Mouse (Mus musculus) gastrocnemius, postnatal 25 days (tissue): ENCODE measurements around the gene Syt7. TPM values are rescaled to one million over a fixed set of nuclear protein-coding genes. Genes with fewer than 3 reads are reported as not detected.

Experiments used
- DNase-seq: peaks from one replicate; pipeline ENCODE4 v3.0.0; 2022
- total RNA-seq, 2 experiments: library from RNA; stranded (reverse); gene quantifications; 1 replicate in 1 of 2; 2 replicates in 1 of 2; pipeline ENCODE4 v1.2.3; 2021

Gene Syt7
- total RNA-seq, 2 experiments from 2014 or later: 1.9 to 4.1 TPM

DNA sequence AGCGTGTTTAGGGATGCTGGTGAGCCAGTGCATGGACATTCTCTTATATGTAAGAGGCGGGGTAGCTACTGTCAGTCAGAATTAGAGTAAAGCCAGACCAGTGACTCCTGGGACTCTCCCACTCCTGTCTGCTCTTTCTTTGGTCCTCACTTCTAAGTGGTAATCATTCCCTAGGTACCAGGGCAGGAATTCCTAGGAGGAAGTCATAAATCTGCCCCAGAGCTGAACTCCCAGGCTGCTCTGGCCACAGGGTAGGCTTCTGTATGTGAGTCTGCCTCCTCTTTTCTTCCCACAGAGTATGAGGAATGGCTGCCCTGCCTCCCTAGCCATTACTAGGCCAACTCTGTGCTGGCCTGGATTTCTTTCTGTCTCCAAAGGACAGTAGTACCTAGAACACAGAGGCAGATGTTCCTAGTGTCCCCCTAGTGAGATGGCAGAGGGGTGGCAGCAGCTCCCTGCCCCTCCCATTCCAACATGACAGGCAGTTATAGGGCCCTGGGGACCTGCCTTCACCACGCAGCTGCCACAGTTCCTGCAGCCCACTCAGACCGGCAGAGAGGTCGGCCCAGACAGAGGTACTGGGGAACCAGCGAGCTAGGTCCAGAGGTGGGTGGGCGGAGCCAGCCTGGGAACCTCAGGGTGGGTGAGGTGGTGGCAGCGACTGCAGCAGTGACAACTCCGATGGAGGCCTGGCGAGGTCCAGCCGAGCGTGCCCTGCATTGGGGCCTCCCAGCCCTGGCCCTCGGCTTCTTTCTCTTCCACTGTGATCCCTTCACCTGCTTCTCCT is 36.8 kb downstream of the Syt7 start:
- no peak for DNase-seq

DNA sequence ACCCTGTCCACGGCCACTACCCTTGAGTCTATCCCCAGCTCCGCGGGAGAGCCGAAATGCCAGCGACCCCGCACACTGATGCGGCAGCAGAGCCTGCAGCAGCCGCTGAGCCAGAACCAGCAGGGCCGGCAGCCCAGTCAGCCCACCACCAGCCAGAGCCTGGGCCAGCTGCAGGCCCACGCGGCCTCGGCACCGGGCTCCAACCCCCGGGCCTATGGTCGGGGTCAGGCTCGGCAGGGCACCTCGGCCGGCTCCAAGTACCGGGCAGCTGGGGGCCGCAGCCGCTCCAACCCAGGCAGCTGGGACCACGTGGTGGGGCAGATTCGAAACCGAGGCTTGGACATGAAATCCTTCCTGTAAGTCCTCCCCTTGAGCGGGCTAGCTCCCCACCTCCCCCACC is 37.4 kb downstream of the Syt7 start:
- no peak for DNase-seq

GRCm38 (mm10) chr19:10426793-10427192 is 37.9 kb downstream of the Syt7 start:
- no peak for DNase-seq

- peak; percentile 47 for DNase-seq
These were observed 38.5 kb downstream of the Syt7 start for GRCm38 (mm10) chr19:10427431-10427830.

DNA sequence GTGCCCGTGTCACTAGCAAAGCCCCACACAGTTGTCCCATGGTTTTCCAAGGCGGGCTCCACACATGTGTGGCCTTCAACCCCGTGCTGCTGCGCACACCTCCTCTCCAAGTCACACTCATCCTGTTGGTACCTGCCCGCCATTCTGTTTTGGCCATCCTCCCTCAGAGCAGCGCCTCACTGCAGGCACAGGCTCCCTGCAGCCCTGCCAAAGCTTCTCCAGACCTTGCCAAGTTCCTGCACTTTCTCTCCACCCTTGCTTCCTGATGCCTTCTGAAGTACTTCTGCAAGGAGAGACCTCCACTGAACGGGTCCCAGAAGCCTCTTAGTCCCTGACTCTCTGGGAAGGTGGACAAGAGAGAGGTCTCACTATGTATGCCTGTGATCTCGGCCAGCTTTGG is 40.5 kb downstream of the Syt7 start:
- DNase-seq: no peak

- DNase-seq: no peak
These were observed 42.5 kb downstream of the Syt7 start for GRCm38 (mm10) chr19:10431410-10431809.

DNA sequence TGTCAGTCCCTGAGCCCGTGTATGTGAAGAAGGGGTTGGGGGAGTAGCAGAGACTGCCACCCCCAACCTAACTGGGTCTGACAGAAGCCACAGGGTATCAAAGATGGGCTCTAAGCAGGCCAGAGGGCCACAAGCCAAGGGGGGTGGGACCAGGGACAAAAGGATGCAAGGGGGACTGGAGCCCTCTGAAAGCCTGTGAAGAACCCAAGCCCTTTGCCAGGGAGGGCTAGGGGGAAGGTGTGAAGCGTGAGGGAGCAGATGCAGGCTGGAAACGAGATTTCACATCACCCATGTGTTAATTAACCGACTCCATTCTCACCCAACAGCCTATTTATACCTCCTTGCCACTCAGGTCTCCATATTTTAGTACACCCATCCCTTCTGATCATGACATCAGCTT is 43.0 kb downstream of the Syt7 start:
- no peak for DNase-seq

DNA sequence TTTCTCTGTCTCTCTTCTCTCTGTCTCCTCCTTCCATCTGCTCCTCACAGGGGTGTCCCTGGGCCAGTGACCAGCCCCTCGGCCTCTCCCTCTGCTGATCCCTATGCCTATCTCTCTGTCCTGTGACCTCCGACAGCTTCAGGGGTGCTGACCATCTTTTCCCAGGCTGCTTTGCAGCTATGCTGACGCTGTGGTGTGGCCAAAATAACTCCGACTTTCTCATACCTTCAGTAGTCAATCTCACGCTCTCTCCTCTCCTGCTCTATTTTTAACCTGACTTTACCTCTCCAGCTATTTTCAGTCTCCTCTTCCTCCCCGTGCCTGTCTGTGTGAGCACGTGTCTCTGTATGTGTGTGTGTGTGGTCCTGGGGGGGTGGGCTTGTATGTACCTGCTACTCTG is 44.3 kb downstream of the Syt7 start:
- no peak for DNase-seq

DNA sequence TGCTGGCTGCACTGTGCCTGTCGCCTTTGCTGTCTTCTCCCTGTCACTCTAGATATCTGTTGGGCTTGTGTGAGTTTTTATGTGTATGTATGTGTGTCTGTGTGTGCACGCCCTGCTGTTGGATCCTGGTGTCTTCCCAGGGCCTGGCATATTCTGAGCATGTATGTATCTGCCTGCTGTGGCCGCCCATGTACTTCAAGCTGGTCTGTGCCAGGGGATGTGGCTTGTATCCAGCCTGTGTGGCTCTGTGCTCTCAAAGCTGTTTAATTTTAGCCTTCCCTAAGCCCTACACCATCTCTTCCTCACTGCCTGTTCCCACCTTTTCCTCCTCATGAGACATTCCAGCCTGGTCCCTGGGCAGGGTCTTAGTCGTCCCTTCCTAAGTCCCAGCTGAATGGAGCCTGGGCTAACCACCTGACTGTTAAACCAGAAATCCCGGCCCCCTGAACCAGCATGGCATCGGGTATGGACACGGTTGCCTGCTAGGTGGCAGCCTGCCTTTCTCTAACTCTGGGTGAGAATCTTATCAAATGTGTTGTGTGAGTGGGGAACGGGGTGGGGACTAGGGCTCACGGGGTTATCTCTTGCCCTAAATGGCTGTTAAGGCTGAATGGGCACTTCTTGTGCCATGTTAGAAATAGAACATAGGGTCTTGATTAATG is 45.1 kb downstream of the Syt7 start:
- no peak for DNase-seq

- no peak for DNase-seq
These were observed 46.0 kb downstream of the Syt7 start for GRCm38 (mm10) chr19:10434927-10435326.

DNA sequence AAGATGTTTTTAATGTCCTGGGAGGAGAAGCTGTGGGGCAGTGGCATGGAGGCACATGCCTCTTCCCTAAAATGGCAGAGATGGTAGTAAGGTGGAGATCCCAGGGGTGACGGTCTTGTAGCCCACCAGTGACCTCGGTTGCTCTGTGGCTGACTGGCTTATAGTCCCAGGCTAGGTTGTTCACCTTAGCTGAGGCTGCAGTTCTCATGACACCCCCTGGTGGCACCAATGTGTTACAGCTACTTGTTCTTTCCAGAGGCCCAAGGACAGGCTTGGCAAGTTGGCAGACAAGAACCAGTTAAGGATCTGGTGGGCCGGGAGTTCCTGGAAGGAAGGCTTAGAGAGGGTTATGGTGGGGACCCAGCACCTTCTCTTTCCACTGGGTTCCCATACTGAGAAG is 47.0 kb downstream of the Syt7 start:
- DNase-seq: peak; percentile 49

GRCm38 (mm10) chr19:10436726-10437125 is 47.8 kb downstream of the Syt7 start:
- DNase-seq: no peak

DNA sequence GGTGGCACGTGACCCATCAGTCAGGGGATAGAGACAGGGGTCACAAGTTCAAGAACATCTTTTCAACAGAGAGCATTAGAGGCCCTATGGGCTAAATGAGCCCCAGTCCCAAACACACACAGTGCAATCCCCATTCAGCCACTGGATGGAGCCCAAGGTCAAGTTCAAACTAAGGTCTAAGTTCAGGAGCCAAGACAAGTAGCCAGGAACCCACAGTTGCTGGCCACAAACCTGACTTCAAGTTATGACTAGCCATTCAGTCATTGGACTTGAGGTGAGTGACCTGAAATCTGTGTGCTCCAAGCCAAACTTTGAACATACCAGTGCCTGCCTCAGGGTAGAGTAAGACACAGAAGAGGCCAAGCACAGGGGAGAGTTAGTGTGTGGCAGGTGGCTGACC is 48.6 kb downstream of the Syt7 start:
- DNase-seq: no peak

- no peak for DNase-seq
These were observed 55.9 kb downstream of the Syt7 start for GRCm38 (mm10) chr19:10444685-10445369.

DNA sequence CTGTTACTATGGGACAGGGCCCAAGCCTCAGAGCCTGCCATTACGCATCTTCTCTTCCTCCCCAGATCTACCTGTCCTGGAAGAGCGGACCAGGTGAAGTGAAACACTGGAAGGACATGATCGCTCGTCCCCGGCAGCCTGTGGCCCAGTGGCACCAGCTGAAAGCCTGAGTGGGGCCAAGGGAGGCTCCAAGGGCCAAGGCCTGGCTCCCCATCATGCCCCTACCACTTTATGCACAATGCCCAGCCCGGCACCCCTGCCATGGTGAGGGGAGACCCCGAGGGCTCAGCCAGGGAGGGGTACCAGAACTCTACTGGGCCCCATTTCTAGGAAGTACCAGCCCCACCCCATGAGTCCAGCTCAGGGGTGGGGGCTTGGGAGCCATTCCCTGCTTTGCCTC is 59.4 kb downstream of the Syt7 start:
- no peak for DNase-seq

DNA sequence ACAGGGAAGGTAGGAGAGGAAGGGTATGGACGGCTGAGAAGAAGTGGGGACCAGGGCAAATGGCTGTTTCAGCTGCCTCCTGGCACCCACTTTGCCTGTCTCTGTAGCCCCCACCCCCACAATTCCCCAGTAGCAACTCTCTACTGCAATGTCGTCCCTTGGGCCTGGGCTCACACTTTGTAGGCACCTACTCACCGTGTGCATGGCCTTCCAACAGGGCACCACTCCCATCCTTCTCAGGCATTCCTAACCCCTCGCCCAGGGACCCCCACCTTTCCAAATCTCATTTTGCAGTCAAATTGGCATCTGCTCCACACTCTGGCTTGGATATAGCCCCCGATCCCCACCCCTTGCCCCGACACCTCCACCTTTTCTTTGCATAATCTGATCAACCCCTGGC is 60.3 kb downstream of the Syt7 start:
- no peak for DNase-seq

DNA sequence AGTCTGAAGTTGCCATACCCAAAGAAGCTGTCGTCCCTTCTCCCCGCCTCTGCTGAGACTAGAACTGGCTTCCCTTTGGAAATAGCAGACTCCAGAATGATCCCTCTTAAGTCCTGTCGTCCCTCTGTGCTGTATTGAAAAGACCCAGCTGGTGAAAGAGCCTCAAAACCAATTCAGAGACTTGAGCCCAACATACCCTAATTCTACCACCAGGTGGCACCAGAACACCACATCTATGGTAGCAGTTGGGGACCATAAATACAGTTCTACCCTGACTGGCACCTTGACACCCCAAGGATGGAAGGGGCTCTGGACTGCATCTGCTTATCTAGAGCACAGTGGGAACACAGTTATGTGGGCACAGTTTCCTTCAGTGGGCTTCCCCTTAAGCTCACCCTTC is 60.8 kb downstream of the Syt7 start:
- no peak for DNase-seq

DNA sequence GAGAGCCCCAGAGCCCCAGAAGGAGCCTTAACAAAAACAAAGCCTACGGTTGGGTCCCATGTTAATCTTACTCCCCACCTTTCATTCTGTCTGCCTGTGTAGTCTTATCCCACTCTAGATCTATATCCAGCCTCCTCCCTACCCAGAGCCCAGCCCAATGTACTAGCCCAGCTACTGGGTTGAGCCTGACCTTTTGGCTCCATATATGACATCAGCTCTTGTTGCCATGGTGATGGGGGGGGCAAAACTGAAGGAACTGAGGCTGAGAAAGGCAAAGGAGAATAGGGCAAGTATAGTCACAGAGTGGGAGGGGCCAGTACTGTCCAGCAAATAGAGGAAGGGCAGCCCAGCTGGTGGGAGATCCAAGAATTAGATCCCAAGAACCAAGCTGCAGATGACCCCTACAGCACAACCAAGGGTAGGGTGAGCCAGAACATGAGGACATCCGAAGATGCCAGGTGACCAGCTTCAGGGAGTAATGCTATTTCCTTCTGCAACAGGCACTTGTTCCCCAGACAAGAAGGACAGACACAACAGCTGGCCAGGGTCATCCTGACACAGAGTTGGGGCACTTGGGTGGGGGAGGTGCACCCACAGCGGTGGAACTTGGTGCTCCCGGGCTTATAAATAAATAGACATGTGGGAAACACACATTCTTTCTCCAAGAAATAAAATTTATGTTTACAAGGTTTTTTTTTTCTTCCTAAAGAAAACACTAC is 66.0 kb downstream of the Syt7 start:
- no peak for DNase-seq

DNA sequence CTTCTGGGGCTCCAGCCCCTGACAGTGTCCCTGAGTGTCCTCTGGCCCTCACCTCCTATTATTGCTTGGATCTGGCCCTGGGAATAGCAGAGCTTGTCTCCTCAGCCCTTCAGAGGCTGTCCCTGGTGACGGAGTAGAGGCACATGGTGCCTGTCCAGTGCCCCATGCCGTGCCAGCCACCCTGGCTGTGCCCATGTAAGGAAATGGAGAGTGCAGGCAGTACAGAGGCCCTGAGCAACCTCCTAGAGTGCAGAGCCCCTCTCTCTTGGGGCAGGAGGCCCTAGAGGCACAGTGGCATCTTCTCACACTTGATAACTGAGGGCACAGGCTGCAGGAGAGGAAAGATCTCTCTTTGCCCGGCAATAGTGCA is 66.5 kb downstream of the Syt7 start:
- no peak for DNase-seq

DNA sequence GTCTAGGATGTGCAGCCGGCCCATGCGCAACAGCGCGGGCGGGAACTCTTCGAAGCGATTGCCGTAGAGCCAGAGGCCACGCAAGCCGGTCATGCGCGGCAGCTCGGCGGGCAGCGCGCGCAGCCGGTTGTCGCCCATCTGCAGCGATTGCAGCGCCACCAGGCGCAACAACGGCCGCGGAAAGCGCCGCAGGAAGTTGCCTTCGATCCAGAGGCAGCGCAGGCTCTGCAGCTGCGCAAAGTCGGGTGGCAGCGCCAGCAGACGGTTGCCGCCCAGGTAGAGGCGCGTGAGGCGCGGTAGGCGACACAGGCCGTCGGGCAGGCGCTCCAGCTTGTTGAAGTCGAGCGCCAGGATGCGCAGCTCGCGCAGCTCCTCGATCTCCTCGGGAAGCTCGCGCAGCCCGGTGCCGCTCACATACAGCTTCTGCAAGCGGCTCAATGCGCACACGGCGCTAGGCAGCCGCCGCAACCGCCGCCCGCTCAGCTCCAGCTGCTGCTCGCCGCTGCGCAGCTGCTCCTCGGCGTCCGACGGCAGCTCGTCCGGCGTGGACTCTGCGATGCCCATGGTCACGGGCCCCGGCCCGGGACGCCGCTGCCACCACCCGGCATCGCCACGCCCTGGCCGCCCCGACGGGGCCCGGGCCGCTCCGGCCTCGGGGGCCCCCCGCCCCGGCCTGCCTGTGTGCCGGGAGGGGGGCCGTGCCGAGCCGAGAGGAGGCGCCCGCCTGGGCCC is 68.0 kb downstream of the Syt7 start, which contains the start of gene Lrrc10b:
Gene Lrrc10b, minus strand, starts transcription at position 722 of the 732 bp plus-strand sequence.
- DNase-seq: peak; percentile 24

- peak; percentile 32 for DNase-seq
These were observed 68.6 kb downstream of the Syt7 start for GRCm38 (mm10) chr19:10457484-10457800.

DNA sequence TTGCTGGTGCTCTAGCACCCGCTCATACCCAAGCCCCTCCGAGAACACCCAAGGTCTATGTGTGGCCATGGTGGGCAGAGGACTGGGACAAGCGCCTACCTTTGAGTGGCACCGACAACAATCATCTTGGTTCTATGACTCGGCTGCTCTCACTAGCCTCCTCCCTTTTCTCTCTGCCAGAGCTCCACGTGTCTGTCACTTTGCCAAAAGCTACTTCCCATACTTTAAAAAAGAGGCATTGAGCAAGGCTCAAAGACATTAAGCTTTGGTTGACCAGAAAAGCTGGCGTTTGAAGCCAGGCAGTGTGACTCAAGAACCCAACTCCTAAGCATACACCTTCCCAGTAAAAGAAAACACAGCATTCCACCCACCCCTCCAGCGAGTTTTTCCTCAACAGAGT is 69.2 kb downstream of the Syt7 start:
- no peak for DNase-seq
